Mouse (Mus musculus): Measurements from ENCODE around the gene Amer3.

DNA sequence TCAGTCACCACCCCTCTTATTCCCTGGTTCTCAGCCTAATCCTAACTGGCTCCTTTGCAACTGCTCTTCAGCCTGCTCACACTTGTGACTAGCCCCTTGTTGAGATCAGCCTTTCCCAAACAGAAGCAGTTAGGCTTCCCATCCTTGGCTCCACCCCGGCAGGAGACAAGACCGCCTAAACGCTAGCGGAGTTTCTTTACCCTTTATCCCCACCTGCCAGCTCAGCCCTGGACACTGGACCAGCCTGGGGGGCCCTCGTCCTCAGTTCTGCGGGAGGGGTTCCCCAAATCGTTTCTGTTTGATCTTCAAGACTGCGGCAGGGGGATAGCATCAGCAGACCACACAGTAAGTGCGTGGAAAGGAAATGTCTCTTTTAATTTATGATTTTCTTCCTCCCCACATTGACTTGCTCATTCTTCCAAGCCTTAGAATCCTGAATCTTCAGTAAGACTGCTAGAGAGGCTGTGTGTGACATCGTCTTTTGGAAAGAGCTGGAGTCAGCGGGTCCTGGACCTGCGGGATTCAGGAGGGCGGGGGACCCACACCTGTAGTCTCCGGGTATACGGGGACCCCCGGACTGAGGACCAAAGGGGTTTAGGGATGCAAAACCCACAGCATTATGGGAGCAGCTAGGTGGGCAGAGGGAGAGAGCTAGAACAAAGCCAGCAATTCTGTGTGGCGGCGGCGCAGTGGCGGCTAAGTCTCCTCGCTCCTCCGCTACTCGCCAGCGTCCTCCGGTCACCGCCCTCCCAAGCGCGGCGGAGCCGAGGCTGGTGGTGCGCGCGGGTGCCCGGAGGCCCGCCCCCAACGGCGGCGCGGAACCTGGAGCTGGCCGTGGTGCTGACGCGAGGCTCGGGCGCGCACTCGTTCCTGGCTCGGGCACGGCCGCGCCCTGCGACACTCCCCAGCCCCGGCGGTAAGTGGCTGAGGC lies at the start of gene Amer3:
- TF ChIP-seq CTCF (IDR thresholded peaks at IDR 0.05; ENCODE audit: borderline replicate concordance, insufficient read depth, low read length) = no peak
- TF ChIP-seq POLR2A (IDR thresholded peaks at IDR 0.05; ENCODE audit: low read depth, low read length) = no peak

Data from embryonic fibroblast, embryonic 13.5 days (primary cell).